Mouse (Mus musculus) cortical plate, adult 2 months (tissue): ENCODE measurements around the gene Vps35. TPM values are rescaled to one million over a fixed set of nuclear protein-coding genes. Genes with fewer than 3 reads are reported as not detected.

Source experiments
- H3K27ac ChIP-seq: fragments of 200-500 bp; 2 replicates; pipeline ENCODE4 v1.5.1; 2012; ENCODE audit warnings: low read length, control low read depth, inconsistent platforms; ENCODE audit not compliant: insufficient read depth
- H3K4me1 ChIP-seq: fragments of 200-500 bp; 2 replicates; pipeline ENCODE4 v1.6.1; 2011; ENCODE audit warnings: low read length; ENCODE audit not compliant: control insufficient read depth, insufficient read depth
- H3K4me3 ChIP-seq: fragments of 200-500 bp; 2 replicates; pipeline ENCODE4 v1.5.1; 2011; ENCODE audit warnings: mild to moderate bottlenecking, low read length, control low read depth; ENCODE audit not compliant: insufficient read depth
- CTCF ChIP-seq: fragments of 200-500 bp; IDR thresholded peaks from 2 replicates; pipeline ENCODE4 v1.5.1; 2011; ENCODE audit warnings: mild to moderate bottlenecking, control low read depth, low read length; ENCODE audit not compliant: insufficient read depth; ENCODE audit errors: extremely low read depth
- POLR2A ChIP-seq: fragments of 200-500 bp; IDR thresholded peaks from 2 replicates; pipeline ENCODE4 v1.6.1; 2011; ENCODE audit warnings: mild to moderate bottlenecking, low read length, control low read depth; ENCODE audit not compliant: insufficient read depth; ENCODE audit errors: extremely low read depth
- polyA plus RNA-seq: library from polyadenylated mRNA; depleted of rRNA; stranded (reverse); fragments of >200 nt; gene quantifications from 2 replicates; pipeline ENCODE4 v1.2.3, GENCODE M21; 2012; rRNA removed

The Vps35 gene
- polyA plus RNA-seq, 1 experiment: 84.2 TPM

DNA sequence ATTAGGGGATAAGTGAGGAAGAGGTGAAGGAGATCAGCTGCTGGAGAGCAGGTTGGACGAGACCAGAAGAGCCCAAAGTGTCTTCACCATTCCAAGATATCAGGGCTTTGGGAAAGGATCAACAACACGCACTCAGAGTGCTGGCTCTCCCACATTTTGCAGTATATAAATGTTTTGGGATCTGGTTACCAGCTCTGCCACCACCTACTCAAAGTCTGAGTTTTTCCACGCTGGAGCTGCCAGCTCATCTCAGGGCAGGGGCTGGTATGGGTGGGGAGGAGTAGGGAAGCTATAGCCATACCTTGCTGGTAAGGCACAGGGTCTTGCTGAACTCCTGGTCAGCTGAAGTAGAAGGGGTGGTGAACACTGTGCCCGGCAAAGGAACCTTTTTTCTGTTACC is 79.4 kb downstream of the Vps35 start:
- H3K4me3 ChIP-seq: no peak overlapping the region
- TF ChIP-seq CTCF (no peak), POLR2A (no peak)
- H3K27ac ChIP-seq: no peak overlapping the region
- H3K4me1 ChIP-seq: peaks cover 1% of the 10 kb centered on the region; the same call in 1 of the 2 replicates

Other genes with a start within 250 kb of the Vps35 start
- 45.1 and 45.8 TPM in 2 replicates for gene Fbxw9, start 239.7 kb downstream of the Vps35 start, polyA plus RNA-seq
- gene Gm5741, start 231.8 kb downstream of the Vps35 start, polyA plus RNA-seq: not detected in 2 replicates
- 70.6 and 74.6 TPM in 2 replicates for gene Dhps, start 228.0 kb downstream of the Vps35 start, polyA plus RNA-seq
- 120 and 139 TPM in 2 replicates for gene Wdr83os, start 219.1 kb downstream of the Vps35 start, polyA plus RNA-seq
- gene Wdr83, start 218.5 kb downstream of the Vps35 start, polyA plus RNA-seq: 54.7 and 56.4 TPM in 2 replicates
- gene Man2b1, start 216.5 kb downstream of the Vps35 start, polyA plus RNA-seq: 49.2 and 50.1 TPM in 2 replicates
- 3.7 and 4.2 TPM in 2 replicates for gene Zfp791, start 176.7 kb downstream of the Vps35 start, polyA plus RNA-seq
- not detected in 2 replicates for gene Cks1brt, start 147.9 kb downstream of the Vps35 start, polyA plus RNA-seq
- not detected in 2 replicates for gene Olfr371, start 73.8 kb downstream of the Vps35 start, polyA plus RNA-seq
- gene Orc6, start 170 bp downstream of the Vps35 start, polyA plus RNA-seq: 39.5 and 43.4 TPM in 2 replicates
- 4.3 and 5.0 TPM in 2 replicates for gene Mylk3, start 86.5 kb upstream of the Vps35 start, polyA plus RNA-seq
- gene 4921524J17Rik, start 133.0 kb upstream of the Vps35 start, polyA plus RNA-seq: 12.2 and 12.3 TPM in 2 replicates
- gene Gpt2, start 192.8 kb upstream of the Vps35 start, polyA plus RNA-seq: 49.0 and 49.2 TPM in 2 replicates